Mouse (Mus musculus) kidney, adult 2 months (tissue): Measurements from ENCODE around the gene Fbxl17.

ENCODE experiments used
- CTCF ChIP-seq: fragments of 200-500 bp; conservative IDR thresholded peaks from 2 replicates; pipeline ENCODE4 v1.5.1; 2011; ENCODE audit warnings: low read depth, mild to moderate bottlenecking, control low read depth, low read length, moderate library complexity, mixed read lengths; ENCODE audit not compliant: insufficient read depth, insufficient read length
- POLR2A ChIP-seq: fragments of 200-500 bp; IDR thresholded peaks from one replicate; pipeline ENCODE4 v1.6.1; 2011; ENCODE audit warnings: low read depth, low read length, control low read depth

DNA sequence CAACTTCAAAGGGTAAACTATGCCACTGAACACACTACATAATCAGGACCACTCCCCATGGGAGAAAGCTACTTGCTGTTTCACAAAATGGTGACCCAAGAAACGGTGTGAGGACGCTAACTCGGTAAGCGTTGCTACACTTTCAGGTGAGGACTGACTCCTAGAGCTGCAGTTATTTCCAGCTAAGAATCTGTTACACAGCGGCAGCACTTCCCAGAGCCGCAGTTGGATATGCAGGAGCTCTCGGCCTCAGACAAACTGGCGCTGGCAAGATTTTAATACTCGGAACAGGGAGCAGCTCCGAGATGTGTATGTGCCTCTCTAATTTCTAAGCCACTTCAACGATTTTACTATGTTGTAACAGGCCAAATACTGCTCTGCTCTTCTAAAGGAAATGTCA is 157.4 kb downstream of the Fbxl17 start:
- TF ChIP-seq CTCF = no peak
- no peak for TF ChIP-seq POLR2A
